Mouse (Mus musculus) heart, postnatal 0 days (tissue): ENCODE measurements at regions not wholly inside any gene's neighbourhood (a gene's known extent, or its start where the extent isn't known, plus 50 kb on each side); places are given as distances from the start of the nearest gene placed in this dataset.

ENCODE experiments used
- ATAC-seq: fragments of 200-750 bp; cut with Nextera tagmentation; 2 replicates; pipeline ENCODE4 v1.8.0; 2017; ENCODE audit warnings: low read depth, moderate number of reproducible peaks, moderate library complexity; ENCODE audit not compliant: insufficient read depth
- DNase-seq: peaks from one replicate; pipeline ENCODE4 v3.0.0-alpha.2; 2016; ENCODE audit warnings: low spot score
- H3K27ac ChIP-seq: fragments of 300-500 bp; sonication (generic); 2 replicates; pipeline ENCODE4 v1.5.1; 2014; ENCODE audit warnings: low read depth, mild to moderate bottlenecking
- H3K27me3 ChIP-seq: fragments of 300-500 bp; sonication (generic); 2 replicates; pipeline ENCODE4 v1.6.1; 2014; ENCODE audit warnings: low read length, mixed read lengths; ENCODE audit not compliant: control insufficient read depth, insufficient read depth
- H3K36me3 ChIP-seq: fragments of 300-500 bp; sonication (generic); replicated peaks from 2 replicates; pipeline ENCODE4 v1.6.1; 2014; ENCODE audit warnings: low read length, mixed read lengths; ENCODE audit not compliant: control insufficient read depth, insufficient read depth
- H3K4me1 ChIP-seq: fragments of 300-500 bp; sonication (generic); 2 replicates; pipeline ENCODE4 v1.6.1; 2014; ENCODE audit warnings: antibody characterized with exemption; ENCODE audit not compliant: control insufficient read depth, insufficient read depth
- H3K4me2 ChIP-seq: fragments of 300-500 bp; sonication (generic); 2 replicates; pipeline ENCODE4 v1.6.1; 2014; ENCODE audit warnings: low read depth, mild to moderate bottlenecking, low read length, moderate library complexity
- H3K4me3 ChIP-seq: fragments of 300-500 bp; sonication (generic); 2 replicates; pipeline ENCODE4 v1.5.1; 2014; ENCODE audit warnings: low read depth, low read length
- H3K9ac ChIP-seq: fragments of 300-500 bp; sonication (generic); replicated peaks from 2 replicates; pipeline ENCODE4 v1.6.1; 2014; ENCODE audit warnings: low read depth, low read length, mixed read lengths
- H3K9me3 ChIP-seq: fragments of 300-500 bp; sonication (generic); replicated peaks from 2 replicates; pipeline ENCODE4 v1.6.1; 2016; ENCODE audit warnings: low read length; ENCODE audit not compliant: control insufficient read depth
- CTCF ChIP-seq: IDR thresholded peaks from 2 replicates; pipeline ENCODE4 v1.5.1; 2016; ENCODE audit warnings: antibody characterized with exemption, control low read depth, low read depth
- EP300 ChIP-seq: IDR thresholded peaks from 2 replicates; pipeline ENCODE4 v1.6.1; 2016; ENCODE audit warnings: antibody characterized with exemption, low read depth
- WGBS: fragments of 180-500 bp; shearing (Covaris S2); extraction: QIAGEN DNeasy Blood & Tissue Kit; methylation state at CpG from one replicate; pipeline ENCODE4 v1.1.7; 2014; 5-methylcytosine and 5-hydroxymethylcytosine counted together

GRCm38 (mm10) chr13:101490961-101491360, 277.1 kb downstream of the Pik3r1 start:
- 44% methylated on average over 5 of the region's 5 CpGs for WGBS
- H3K9ac ChIP-seq = no peak overlapping the region
- no peak for TF ChIP-seq EP300
- no peak for TF ChIP-seq CTCF
- no peaks in the 10 kb centered on the region for H3K9me3 ChIP-seq
- no peaks in the 10 kb centered on the region for H3K27me3 ChIP-seq
- DNase-seq (no peak), ATAC-seq (no peak)
- H3K36me3 ChIP-seq = no peaks in the 10 kb centered on the region
- H3K4me1 ChIP-seq = peaks cover 17% of the 10 kb centered on the region
- H3K4me3 ChIP-seq = no peak overlapping the region
- H3K27ac ChIP-seq = peak overlapping the region; percentile 30; the same call in 1 of the 2 replicates
- no peak overlapping the region for H3K4me2 ChIP-seq

- Histone ChIP-seq H3K9me3 (no peaks in the 10 kb centered on the region), H3K9ac (no peak overlapping the region), H3K36me3 (no peaks in the 10 kb centered on the region), H3K27me3 (no peaks in the 10 kb centered on the region), H3K4me2 (no peak overlapping the region), H3K27ac (no peak overlapping the region), H3K4me3 (no peak overlapping the region), H3K4me1 (peaks cover 18% of the 10 kb centered on the region)
- ATAC-seq (no peak), DNase-seq (no peak)
- WGBS = 82% methylated on average over 2 of the region's 2 CpGs
- TF ChIP-seq CTCF = no peak
- no peak for TF ChIP-seq EP300
Observed at GRCm38 (mm10) chr13:101487621-101488020, 280.4 kb downstream of the Pik3r1 start.

- Histone ChIP-seq H3K27ac (peak overlapping the region; percentile 63), H3K9me3 (no peaks in the 10 kb centered on the region), H3K36me3 (no peaks in the 10 kb centered on the region), H3K4me2 (no peak overlapping the region), H3K4me3 (no peak overlapping the region), H3K9ac (no peak overlapping the region), H3K4me1 (peaks cover 11% of the 10 kb centered on the region; the same call in 1 of the 2 replicates), H3K27me3 (no peaks in the 10 kb centered on the region)
- TF ChIP-seq CTCF (no peak), EP300 (0 out of 2 replicates have a peak, but pooled peaks have one; percentile 52)
- DNase-seq (peak; percentile 69), ATAC-seq (peak; percentile 86)
- 40% methylated on average over 7 of the region's 7 CpGs for WGBS
Observed at GRCm38 (mm10) chr13:101485823-101486222, 282.2 kb downstream of the Pik3r1 start.

GRCm38 (mm10) chr13:101483816-101484215, 284.2 kb downstream of the Pik3r1 start:
- Histone ChIP-seq H3K36me3 (no peaks in the 10 kb centered on the region), H3K9me3 (no peaks in the 10 kb centered on the region), H3K4me2 (no peak overlapping the region), H3K4me3 (no peak overlapping the region), H3K9ac (no peak overlapping the region), H3K27me3 (no peaks in the 10 kb centered on the region), H3K27ac (no peak overlapping the region), H3K4me1 (peaks cover 12% of the 10 kb centered on the region; the same call in 1 of the 2 replicates)
- WGBS = 56% methylated on average over 3 of the region's 3 CpGs
- DNase-seq (no peak), ATAC-seq (no peak)
- TF ChIP-seq CTCF = no peak
- no peak for TF ChIP-seq EP300

GRCm38 (mm10) chr13:101481551-101482184, 286.3 kb downstream of the Pik3r1 start:
- Histone ChIP-seq H3K4me2 (no peak overlapping the region), H3K4me1 (peaks cover 12% of the 10 kb centered on the region; the same call in 1 of the 2 replicates), H3K4me3 (no peak overlapping the region), H3K36me3 (no peaks in the 10 kb centered on the region), H3K9me3 (no peaks in the 10 kb centered on the region), H3K27me3 (no peaks in the 10 kb centered on the region), H3K27ac (no peak overlapping the region), H3K9ac (no peak overlapping the region)
- no peak for ATAC-seq
- WGBS = 51% methylated on average over 6 of the region's 6 CpGs
- DNase-seq = no peak
- TF ChIP-seq CTCF = no peak
- no peak for TF ChIP-seq EP300

GRCm38 (mm10) chr13:101479297-101479652, 288.7 kb downstream of the Pik3r1 start:
- no peak for DNase-seq
- ATAC-seq = no peak

More at GRCm38 (mm10) chr13:101479297-101479652, 288.7 kb downstream of the Pik3r1 start:
- Histone ChIP-seq H3K27me3 (no peaks in the 10 kb centered on the region), H3K4me1 (0 out of 2 replicates have a peak, but pooled peaks cover 8% of the 10 kb centered on the region), H3K9ac (no peak overlapping the region), H3K27ac (no peak overlapping the region), H3K9me3 (no peaks in the 10 kb centered on the region), H3K4me3 (no peak overlapping the region), H3K4me2 (no peak overlapping the region), H3K36me3 (no peaks in the 10 kb centered on the region)
- no peak for TF ChIP-seq EP300
- no peak for TF ChIP-seq CTCF
- WGBS = 49% methylated on average over 2 of the region's 2 CpGs
